Mouse (Mus musculus) G1E (cell line): ENCODE measurements at regions not wholly inside any gene's neighbourhood (a gene's known extent, or its start where the extent isn't known, plus 50 kb on each side); places are given as distances from the start of the nearest gene placed in this dataset.

Experiments
- CTCF ChIP-seq: IDR thresholded peaks from 2 replicates; pipeline ENCODE4 v1.5.1; 2012; ENCODE audit warnings: low read depth, low read length, inconsistent platforms, mixed read lengths
- GATA1 ChIP-seq: IDR thresholded peaks from 2 replicates; pipeline ENCODE4 v1.6.1; 2012; ENCODE audit warnings: borderline replicate concordance, low read length, inconsistent platforms, mixed read lengths
- GATA2 ChIP-seq: IDR thresholded peaks from 2 replicates; pipeline ENCODE4 v1.6.1; 2012; ENCODE audit warnings: low read depth, low read length, inconsistent platforms, borderline replicate concordance
- POLR2AphosphoS5 ChIP-seq: IDR thresholded peaks from 2 replicates; pipeline ENCODE4 v1.6.1; 2012; ENCODE audit warnings: low read depth, low read length, inconsistent platforms; ENCODE audit not compliant: insufficient replicate concordance
- TAL1 ChIP-seq: conservative IDR thresholded peaks from 2 replicates; pipeline ENCODE4 v1.6.1; 2012; ENCODE audit warnings: low read depth, low read length, inconsistent platforms, mixed read lengths

GRCm38 (mm10) chr11:18750911-18751841 is 267.6 kb downstream of the Meis1 start:
- no peak for TF ChIP-seq CTCF
- TF ChIP-seq GATA1, result no peak
- TF ChIP-seq TAL1, result no peak
- no peak for TF ChIP-seq POLR2AphosphoS5
- TF ChIP-seq GATA2, result no peak
